Mouse (Mus musculus) heart, embryonic 12.5 days (tissue): Measurements from ENCODE around the gene Abtb1. TPM values are rescaled to one million over a fixed set of nuclear protein-coding genes. Genes with fewer than 3 reads are reported as not detected.

ENCODE experiments used
- ATAC-seq: fragments of 200-750 bp; cut with Nextera tagmentation; 2 replicates; pipeline ENCODE4 v1.8.0; 2017; ENCODE audit warnings: moderate TSS enrichment, moderate library complexity; ENCODE audit not compliant: insufficient number of reproducible peaks, low FRiP score
- H3K27ac ChIP-seq: fragments of 300-500 bp; sonication (generic); 2 replicates; pipeline ENCODE4 v1.5.1; 2016; ENCODE audit warnings: mild to moderate bottlenecking, moderate library complexity; ENCODE audit not compliant: poor library complexity, severe bottlenecking
- H3K27me3 ChIP-seq: fragments of 300-500 bp; sonication (generic); replicated peaks from 2 replicates; pipeline ENCODE4 v1.6.1; 2016; ENCODE audit warnings: mild to moderate bottlenecking, moderate library complexity
- H3K36me3 ChIP-seq: fragments of 300-500 bp; sonication (generic); 2 replicates; pipeline ENCODE4 v1.6.1; 2016; ENCODE audit warnings: mild to moderate bottlenecking, moderate library complexity
- H3K4me1 ChIP-seq: fragments of 300-500 bp; sonication (generic); replicated peaks from 2 replicates; pipeline ENCODE4 v1.6.1; 2016; ENCODE audit warnings: mild to moderate bottlenecking
- H3K4me2 ChIP-seq: fragments of 300-500 bp; sonication (generic); 2 replicates; pipeline ENCODE4 v1.6.1; 2016; ENCODE audit warnings: mild to moderate bottlenecking, moderate library complexity
- H3K4me3 ChIP-seq: fragments of 300-500 bp; sonication (generic); 2 replicates; pipeline ENCODE4 v1.5.1; 2016; ENCODE audit warnings: mild to moderate bottlenecking
- H3K9ac ChIP-seq: fragments of 300-500 bp; sonication (generic); 2 replicates; pipeline ENCODE4 v1.6.1; 2016; ENCODE audit warnings: mild to moderate bottlenecking, moderate library complexity
- H3K9me3 ChIP-seq: fragments of 300-500 bp; sonication (generic); replicated peaks from 2 replicates; pipeline ENCODE4 v1.6.1; 2016; ENCODE audit warnings: mild to moderate bottlenecking, moderate library complexity
- WGBS: fragments of 180-500 bp; shearing (Covaris S2); methylation state at CpG from one replicate; pipeline ENCODE4 v1.1.7; 2016; 5-methylcytosine and 5-hydroxymethylcytosine counted together
- polyA plus RNA-seq: library from polyadenylated mRNA; unstranded; fragments of >200 nt; fragmentation: Nextera tagmentation; extraction: Ambion mirVana; gene quantifications from 2 replicates; pipeline ENCODE4 v1.2.1, GENCODE M21; 2016

The Abtb1 gene
- polyA plus RNA-seq, 1 experiment from 2014 or later = 22.0 TPM

- peaks cover 15% of the 10 kb centered on the region for H3K4me1 ChIP-seq
- no peak overlapping the region for H3K9ac ChIP-seq
- no peak overlapping the region for H3K4me2 ChIP-seq
- WGBS = 74% methylated on average over 3 of the region's 3 CpGs
- H3K4me3 ChIP-seq = no peak overlapping the region
- H3K27ac ChIP-seq = no peak overlapping the region
- no peaks in the 10 kb centered on the region for H3K9me3 ChIP-seq
- no peaks in the 10 kb centered on the region for H3K36me3 ChIP-seq
- no peak for ATAC-seq
- no peaks in the 10 kb centered on the region; the same call in 1 of the 2 replicates for H3K27me3 ChIP-seq
These were observed 26.7 kb downstream of the Abtb1 start for GRCm38 (mm10) chr6:88815036-88815435.

- Histone ChIP-seq H3K9ac (no peak overlapping the region), H3K27me3 (no peaks in the 10 kb centered on the region; the same call in 1 of the 2 replicates), H3K9me3 (no peaks in the 10 kb centered on the region), H3K4me1 (peaks cover 21% of the 10 kb centered on the region), H3K27ac (no peak overlapping the region), H3K4me3 (no peak overlapping the region), H3K4me2 (no peak overlapping the region), H3K36me3 (no peaks in the 10 kb centered on the region)
- WGBS = 73% methylated on average over 10 of the region's 10 CpGs
- ATAC-seq = no peak
These were observed 28.0 kb downstream of the Abtb1 start for GRCm38 (mm10) chr6:88813832-88814231.

GRCm38 (mm10) chr6:88812886-88813285 is 28.9 kb downstream of the Abtb1 start:
- Histone ChIP-seq H3K27me3 (no peaks in the 10 kb centered on the region; the same call in 1 of the 2 replicates), H3K4me2 (no peak overlapping the region), H3K9ac (no peak overlapping the region), H3K27ac (no peak overlapping the region), H3K4me1 (peaks cover 21% of the 10 kb centered on the region), H3K4me3 (no peak overlapping the region), H3K36me3 (no peaks in the 10 kb centered on the region), H3K9me3 (no peaks in the 10 kb centered on the region)
- ATAC-seq = no peak
- 66% methylated on average over 3 of the region's 3 CpGs for WGBS

- 50% methylated on average over 7 of the region's 7 CpGs for WGBS
- no peak overlapping the region for H3K27ac ChIP-seq
- ATAC-seq = no peak
- H3K4me2 ChIP-seq = no peak overlapping the region
- H3K9me3 ChIP-seq = no peaks in the 10 kb centered on the region
- no peak overlapping the region for H3K4me3 ChIP-seq
- no peak overlapping the region for H3K9ac ChIP-seq
- no peaks in the 10 kb centered on the region for H3K36me3 ChIP-seq
- no peaks in the 10 kb centered on the region; the same call in 1 of the 2 replicates for H3K27me3 ChIP-seq
- peaks cover 21% of the 10 kb centered on the region for H3K4me1 ChIP-seq
These were observed 29.8 kb downstream of the Abtb1 start for GRCm38 (mm10) chr6:88811880-88812400.

GRCm38 (mm10) chr6:88811396-88811795 is 30.4 kb downstream of the Abtb1 start:
- no peaks in the 10 kb centered on the region for H3K36me3 ChIP-seq
- WGBS = 17% methylated on average over 7 of the region's 7 CpGs
- no peaks in the 10 kb centered on the region for H3K9me3 ChIP-seq
- H3K27me3 ChIP-seq = no peaks in the 10 kb centered on the region; the same call in 1 of the 2 replicates
- H3K4me3 ChIP-seq = no peak overlapping the region
- H3K27ac ChIP-seq = no peak overlapping the region
- ATAC-seq = 0 out of 2 replicates have a peak, but pooled peaks have one; percentile 12
- H3K4me1 ChIP-seq = peaks cover 21% of the 10 kb centered on the region
- no peak overlapping the region for H3K9ac ChIP-seq
- no peak overlapping the region for H3K4me2 ChIP-seq

GRCm38 (mm10) chr6:88810291-88810690 is 31.5 kb downstream of the Abtb1 start:
- WGBS = 68% methylated on average over 3 of the region's 3 CpGs
- Histone ChIP-seq H3K36me3 (no peaks in the 10 kb centered on the region), H3K27ac (no peak overlapping the region)

GRCm38 (mm10) chr6:88809091-88810037 is 32.4 kb downstream of the Abtb1 start:
- Histone ChIP-seq H3K4me1 (peaks cover 21% of the 10 kb centered on the region), H3K9me3 (no peaks in the 10 kb centered on the region), H3K4me3 (no peak overlapping the region), H3K4me2 (no peak overlapping the region), H3K9ac (no peak overlapping the region), H3K36me3 (no peaks in the 10 kb centered on the region), H3K27me3 (no peaks in the 10 kb centered on the region), H3K27ac (no peak overlapping the region)
- WGBS = 48% methylated on average over 23 of the region's 23 CpGs
- ATAC-seq = no peak

More at GRCm38 (mm10) chr6:88810291-88810690, 31.5 kb downstream of the Abtb1 start:
- no peak overlapping the region for H3K9ac ChIP-seq
- ATAC-seq = no peak
- peaks cover 21% of the 10 kb centered on the region for H3K4me1 ChIP-seq
- no peaks in the 10 kb centered on the region for H3K9me3 ChIP-seq
- no peaks in the 10 kb centered on the region; the same call in 1 of the 2 replicates for H3K27me3 ChIP-seq
- no peak overlapping the region for H3K4me3 ChIP-seq
- no peak overlapping the region for H3K4me2 ChIP-seq

- no peaks in the 10 kb centered on the region for H3K27me3 ChIP-seq
- H3K36me3 ChIP-seq = no peaks in the 10 kb centered on the region
- peaks cover 27% of the 10 kb centered on the region for H3K4me1 ChIP-seq
- no peak overlapping the region for H3K9ac ChIP-seq
- WGBS = 83% methylated on average over 17 of the region's 17 CpGs
- H3K27ac ChIP-seq = no peak overlapping the region
- H3K9me3 ChIP-seq = no peaks in the 10 kb centered on the region
- H3K4me2 ChIP-seq = no peak overlapping the region
- no peak for ATAC-seq
- H3K4me3 ChIP-seq = no peak overlapping the region
These were observed 36.7 kb downstream of the Abtb1 start for GRCm38 (mm10) chr6:88804966-88805577.

- Histone ChIP-seq H3K27ac (no peak overlapping the region), H3K36me3 (no peaks in the 10 kb centered on the region), H3K4me3 (no peak overlapping the region), H3K9me3 (no peaks in the 10 kb centered on the region), H3K4me1 (peaks cover 20% of the 10 kb centered on the region), H3K9ac (no peak overlapping the region), H3K27me3 (no peaks in the 10 kb centered on the region), H3K4me2 (no peak overlapping the region)
- no peak for ATAC-seq
- WGBS = 43% methylated on average over 4 of the region's 4 CpGs
These were observed 37.7 kb downstream of the Abtb1 start for GRCm38 (mm10) chr6:88803957-88804695.

GRCm38 (mm10) chr6:88803051-88803450 is 38.7 kb downstream of the Abtb1 start:
- Histone ChIP-seq H3K36me3 (no peaks in the 10 kb centered on the region), H3K4me1 (peaks cover 19% of the 10 kb centered on the region), H3K9me3 (no peaks in the 10 kb centered on the region), H3K27ac (no peak overlapping the region), H3K27me3 (no peaks in the 10 kb centered on the region), H3K4me2 (no peak overlapping the region), H3K4me3 (no peak overlapping the region), H3K9ac (no peak overlapping the region)
- no peak for ATAC-seq
- WGBS = 75% methylated on average over 7 of the region's 7 CpGs
